Mouse (Mus musculus) kidney, adult 10 weeks (tissue): Measurements from ENCODE around the gene Isoc2a. TPM values are rescaled to one million over a fixed set of nuclear protein-coding genes. Genes with fewer than 3 reads are reported as not detected.

Experiments
- polyA plus RNA-seq: library from polyadenylated mRNA; stranded (reverse); fragments of 350-450 nt; fragmentation: Illumina TruSeq; extraction: RNeasy Lipid Tissue Mini Kit (QIAGEN cat#74804); gene quantifications from one replicate; pipeline ENCODE4 v1.2.3, GENCODE M21; 2014; ENCODE audit warnings: low read depth, low replicate concordance

The Isoc2a gene
- polyA plus RNA-seq: 5.4 TPM

GRCm38 (mm10) chr7:4876753-4877221 is at the start of gene Isoc2a:
Isoc2a (plus strand) TSS chr7:4877153.

GRCm38 (mm10) chr7:4844245-4844916 is 32.6 kb upstream of the Isoc2a start, which contains the start of gene Shisa7:
Shisa7 (minus strand) TSS chr7:4844696.

GRCm38 (mm10) chr7:4870133-4870532 is 6.8 kb upstream of the Isoc2a start, which contains the start of gene Isoc2b:
Isoc2b (minus strand) TSS chr7:4870258.

DNA sequence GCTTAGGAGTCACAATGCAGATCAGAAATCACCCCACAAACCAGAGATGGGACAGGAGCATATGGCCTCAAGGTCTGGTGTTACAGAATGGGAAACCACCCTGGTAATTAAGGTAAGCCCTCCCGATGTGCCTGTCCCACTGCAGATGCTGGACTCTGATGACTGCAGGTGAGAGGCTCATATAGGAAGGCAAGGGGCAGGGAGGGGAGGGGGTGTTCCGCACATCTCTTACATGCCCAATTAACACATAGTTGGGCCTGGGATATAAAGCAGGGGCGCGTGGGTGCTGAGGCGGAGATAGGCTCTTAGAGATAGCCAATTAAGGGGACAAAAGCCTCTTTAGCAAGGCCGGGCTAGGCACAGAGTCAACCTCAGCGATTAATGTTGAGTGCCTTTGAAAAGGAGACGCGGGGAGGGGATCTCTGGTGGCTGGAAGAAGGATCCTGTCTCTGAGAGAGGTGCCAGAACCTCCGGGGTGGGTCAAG is 29.6 kb downstream of the Isoc2a start, which contains the start of gene Gm36210:
Gene Gm36210 (minus strand): TSS at position 51 of the 485 bp plus-strand sequence.

GRCm38 (mm10) chr7:4915007-4915665 is 38.2 kb downstream of the Isoc2a start, which contains the start of gene Zfp628:
Zfp628 (plus strand) TSS chr7:4915217.

GRCm38 (mm10) chr7:4921824-4922482 is 45.0 kb downstream of the Isoc2a start, which contains the start of gene Nat14:
Nat14 (plus strand) TSS chr7:4922028.

GRCm38 (mm10) chr7:4925441-4926381 is 48.8 kb downstream of the Isoc2a start, which contains the start of gene Ssc5d:
Ssc5d (plus strand) TSS chr7:4925785.

Other genes starting within 250 kb of the Isoc2a start
- 3.1 TPM for gene Tmem86b, start 245.7 kb upstream of the Isoc2a start, polyA plus RNA-seq
- gene Ppp6r1, start 218.1 kb upstream of the Isoc2a start, polyA plus RNA-seq: 11.6 TPM
- not detected for gene Hspbp1, start 192.1 kb upstream of the Isoc2a start, polyA plus RNA-seq
- gene Brsk1, start 186.5 kb upstream of the Isoc2a start, polyA plus RNA-seq: 0.24 TPM
- gene Tmem150b, start 151.9 kb upstream of the Isoc2a start, polyA plus RNA-seq: not detected
- 0.89 TPM for gene Kmt5c, start 137.0 kb upstream of the Isoc2a start, polyA plus RNA-seq
- not detected for gene Cox6b2, start 124.1 kb upstream of the Isoc2a start, polyA plus RNA-seq
- gene Fam71e2, start 105.9 kb upstream of the Isoc2a start, polyA plus RNA-seq: not detected
- 0.20 TPM for gene Il11, start 94.3 kb upstream of the Isoc2a start, polyA plus RNA-seq
- not detected for gene Tmem190, start 94.2 kb upstream of the Isoc2a start, polyA plus RNA-seq
- gene Tmem238, start 87.5 kb upstream of the Isoc2a start, polyA plus RNA-seq: 1.3 TPM
- gene Rpl28, start 84.3 kb upstream of the Isoc2a start, polyA plus RNA-seq: 11.3 TPM
- gene Ube2s, start 64.6 kb upstream of the Isoc2a start, polyA plus RNA-seq: 2.9 TPM
- gene Shisa7, start 32.5 kb upstream of the Isoc2a start, polyA plus RNA-seq: 3.2 TPM
- 2.9 TPM for gene Isoc2b, start 6.9 kb upstream of the Isoc2a start, polyA plus RNA-seq
- not detected for gene Gm36210, start 29.4 kb downstream of the Isoc2a start, polyA plus RNA-seq
- gene Zfp628, start 38.1 kb downstream of the Isoc2a start, polyA plus RNA-seq: not detected
- 0.57 TPM for gene Nat14, start 44.9 kb downstream of the Isoc2a start, polyA plus RNA-seq
- not detected for gene Ssc5d, start 48.6 kb downstream of the Isoc2a start, polyA plus RNA-seq
- gene Sbk2, start 87.3 kb downstream of the Isoc2a start, polyA plus RNA-seq: not detected
- gene Sbk3, start 94.0 kb downstream of the Isoc2a start, polyA plus RNA-seq: not detected
- gene Zfp579, start 119.0 kb downstream of the Isoc2a start, polyA plus RNA-seq: 10.8 TPM
- gene Zfp524, start 137.3 kb downstream of the Isoc2a start, polyA plus RNA-seq: not detected
- gene Fiz1, start 137.5 kb downstream of the Isoc2a start, polyA plus RNA-seq: 11.1 TPM
- not detected for gene Gm44973, start 138.3 kb downstream of the Isoc2a start, polyA plus RNA-seq
- gene Zfp865, start 143.2 kb downstream of the Isoc2a start, polyA plus RNA-seq: 2.9 TPM
- 0.49 TPM for gene Ccdc106, start 143.4 kb downstream of the Isoc2a start, polyA plus RNA-seq
- 3.2 TPM for gene 4632433K11Rik, start 157.0 kb downstream of the Isoc2a start, polyA plus RNA-seq
- gene Zfp784, start 161.3 kb downstream of the Isoc2a start, polyA plus RNA-seq: 5.4 TPM
- gene Zfp580, start 174.4 kb downstream of the Isoc2a start, polyA plus RNA-seq: 0.57 TPM
- 6.9 TPM for gene U2af2, start 185.0 kb downstream of the Isoc2a start, polyA plus RNA-seq
- 0.93 TPM for gene Epn1, start 203.1 kb downstream of the Isoc2a start, polyA plus RNA-seq
- not detected for gene Rfpl4, start 239.8 kb downstream of the Isoc2a start, polyA plus RNA-seq
- gene Rasl2-9, start 248.8 kb downstream of the Isoc2a start, polyA plus RNA-seq: 3.3 TPM